Mouse (Mus musculus) heart, postnatal 14 days (tissue): ENCODE data around the gene Nfyb. TPM values are rescaled to one million over a fixed set of nuclear protein-coding genes. Genes with fewer than 3 reads are reported as not detected.
A peak's percentile ranks its signal among the peaks of the same experiment; 100 is the strongest.

ENCODE experiments used
- DNase-seq, 2 experiments: peaks; one replicate each; pipeline ENCODE4 v3.0.0; 2021 to 2022
- intact Hi-C: fragments of 180-260 bp; cut with DNase I; formaldehyde crosslinking; loops from one replicate; pipeline ENCODE4 v1.15.1; 2025
- total RNA-seq, 2 experiments: library from RNA; stranded (reverse); gene quantifications; 2 replicates each; pipeline ENCODE4 v1.2.3; 2021

Nfyb gene
- total RNA-seq, 2 experiments from 2014 or later: 14.6 to 15.2 TPM

- intact Hi-C loops: no loop called here
- no peak for DNase-seq
These were observed 11.0 kb downstream of the Nfyb start for GRCm38 (mm10) chr10:82752921-82753320.

DNA sequence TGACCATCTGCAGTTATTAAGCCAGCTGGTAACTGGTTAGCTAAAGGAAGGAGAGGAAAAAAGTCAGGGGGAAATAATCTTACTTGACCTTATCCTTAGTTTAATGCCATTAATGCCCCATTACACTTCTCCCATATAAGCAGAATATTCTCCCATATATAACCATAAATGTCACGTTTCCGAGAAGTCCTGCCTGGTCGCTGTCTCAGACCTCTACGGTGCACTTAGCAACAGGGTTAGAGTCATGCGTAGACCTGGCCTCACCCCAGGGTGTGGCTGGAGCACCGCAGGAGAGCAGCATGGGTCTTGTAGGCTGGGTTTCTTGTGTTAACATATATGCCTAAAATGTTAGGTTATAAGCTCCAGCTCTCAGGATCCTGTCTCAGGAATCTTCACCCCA is 13.2 kb downstream of the Nfyb start:
- no peak for DNase-seq
- intact Hi-C loops: no loop called here

DNA sequence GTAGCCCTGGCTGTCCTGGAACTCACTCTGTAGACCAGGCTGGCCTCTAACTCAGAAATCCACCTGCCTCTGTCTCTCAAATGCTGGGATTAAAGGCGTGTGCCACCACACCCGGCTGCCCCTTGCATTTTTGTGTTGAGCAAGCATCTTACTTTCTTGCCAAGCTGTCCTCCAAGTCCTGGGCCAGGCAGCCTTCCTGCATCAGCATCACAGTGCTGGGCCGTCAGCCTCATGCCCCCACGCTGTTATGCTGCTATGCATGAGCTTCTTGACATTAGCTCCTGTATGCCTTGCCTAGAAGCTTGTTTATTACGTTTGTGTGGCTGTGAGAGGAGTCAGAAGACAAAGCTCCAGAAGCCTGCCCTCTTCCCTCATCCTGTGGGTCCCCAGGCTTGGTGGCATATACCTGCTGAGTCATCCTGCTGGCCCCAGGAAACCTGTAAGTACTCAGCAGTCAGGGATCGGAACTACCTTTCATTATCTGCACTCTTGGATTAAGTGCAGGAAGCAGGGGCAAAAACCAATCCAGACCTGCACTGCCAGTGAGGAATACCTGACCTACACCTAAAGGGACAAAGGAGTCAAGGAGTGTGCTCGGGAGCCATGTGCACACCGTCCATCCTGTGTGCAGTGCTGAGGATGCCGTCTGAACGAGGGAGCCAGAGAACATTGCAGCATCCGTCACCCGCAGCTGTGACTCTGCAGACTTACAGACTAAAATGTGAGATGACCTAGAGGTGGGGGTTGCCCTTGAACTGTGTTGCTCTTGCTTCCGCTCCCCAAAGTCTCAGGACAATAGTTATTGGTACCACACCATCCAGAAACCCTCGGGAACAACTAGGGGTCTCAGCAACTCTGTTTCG is 16.7 kb downstream of the Nfyb start:
- intact Hi-C loops: no loop called here
- DNase-seq: no peak

DNA sequence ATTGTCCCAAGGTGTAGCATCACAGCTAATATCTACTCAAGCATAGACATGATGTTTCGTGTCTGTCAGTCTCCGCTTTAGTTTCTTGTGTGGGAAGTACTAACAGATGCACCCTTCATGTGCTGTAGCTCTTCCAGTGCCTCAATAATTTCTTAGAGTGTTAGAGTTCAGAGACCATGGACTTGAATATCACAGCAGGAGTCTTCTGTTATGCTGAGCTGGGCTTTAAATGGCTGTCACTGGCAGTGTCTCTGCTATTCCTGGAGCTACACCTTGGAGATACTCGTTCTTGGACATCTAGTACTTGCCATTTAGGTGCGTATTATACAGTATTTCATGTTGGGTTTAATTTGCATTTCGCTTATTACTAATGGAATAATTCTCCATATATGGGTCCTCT is 18.6 kb downstream of the Nfyb start:
- DNase-seq: no peak
- intact Hi-C loops: no loop called here

DNA sequence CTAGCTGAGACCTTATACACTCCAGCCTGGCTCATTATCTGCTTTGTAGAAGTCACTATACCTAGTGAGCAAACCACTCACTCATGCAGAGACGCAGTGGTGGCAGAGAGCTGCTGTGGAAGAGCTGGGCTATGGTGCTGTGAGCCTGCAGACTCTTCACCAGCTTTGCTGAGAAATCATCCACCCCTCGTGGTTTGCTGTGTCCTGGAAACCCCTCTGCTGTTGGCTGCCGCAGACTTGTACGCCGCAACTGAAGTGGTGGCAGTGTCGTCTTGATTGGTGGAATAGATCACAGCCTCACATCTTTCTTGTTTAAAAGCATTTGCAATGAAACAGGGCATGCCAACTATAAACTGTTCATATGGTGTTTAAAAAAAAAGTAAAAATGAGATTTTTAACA is 19.6 kb downstream of the Nfyb start:
- intact Hi-C loops: no loop called here
- no peak for DNase-seq

- no peak for DNase-seq
- intact Hi-C loops: no loop called here
These were observed 21.4 kb downstream of the Nfyb start for GRCm38 (mm10) chr10:82742578-82742977.

- intact Hi-C loops: no loop called here
- DNase-seq: no peak
These were observed 22.1 kb downstream of the Nfyb start for GRCm38 (mm10) chr10:82741876-82742275.

- intact Hi-C loops: no loop called here
- DNase-seq: no peak
These were observed 22.6 kb downstream of the Nfyb start for GRCm38 (mm10) chr10:82741354-82741753.

DNA sequence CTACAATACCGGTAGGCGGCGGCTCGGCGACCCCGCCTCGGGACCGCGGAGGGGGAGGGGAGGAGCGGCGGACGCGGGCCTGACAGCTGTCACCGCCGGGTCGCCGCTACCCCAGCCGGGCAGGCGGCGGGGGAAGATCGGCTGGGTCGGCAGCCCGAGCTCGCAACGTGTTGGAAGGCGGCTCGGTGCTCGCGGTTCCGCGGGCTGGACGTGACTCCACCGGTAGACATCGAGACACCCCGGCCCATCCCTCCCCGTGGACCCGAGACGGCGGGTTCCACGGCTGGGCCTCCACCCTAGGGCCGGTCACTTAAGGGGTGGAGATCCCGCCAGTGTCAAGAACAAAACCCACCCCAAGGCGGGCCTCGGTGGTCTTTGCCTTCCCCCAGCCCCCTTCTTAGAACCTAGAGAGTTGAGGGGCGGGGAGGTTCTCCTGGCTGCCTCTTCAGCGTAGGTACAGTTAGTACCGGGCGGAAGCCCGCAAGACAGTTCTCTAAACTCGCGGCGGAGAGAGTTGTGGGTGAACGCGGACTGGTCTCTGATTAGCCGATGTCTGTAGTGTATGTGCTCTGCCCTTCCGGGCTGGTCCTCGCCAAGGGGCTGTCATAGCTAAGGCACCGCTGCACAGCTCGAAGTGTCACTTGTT is 64.5 kb downstream of the Nfyb start:
- intact Hi-C loops: loop anchor here (2.0 to 5.0 kb wide), 2 partner anchors 33 to 63 kb away; partner anchors contain the start of gene Nfyb
- DNase-seq: peak; percentile 19 to 23

DNA sequence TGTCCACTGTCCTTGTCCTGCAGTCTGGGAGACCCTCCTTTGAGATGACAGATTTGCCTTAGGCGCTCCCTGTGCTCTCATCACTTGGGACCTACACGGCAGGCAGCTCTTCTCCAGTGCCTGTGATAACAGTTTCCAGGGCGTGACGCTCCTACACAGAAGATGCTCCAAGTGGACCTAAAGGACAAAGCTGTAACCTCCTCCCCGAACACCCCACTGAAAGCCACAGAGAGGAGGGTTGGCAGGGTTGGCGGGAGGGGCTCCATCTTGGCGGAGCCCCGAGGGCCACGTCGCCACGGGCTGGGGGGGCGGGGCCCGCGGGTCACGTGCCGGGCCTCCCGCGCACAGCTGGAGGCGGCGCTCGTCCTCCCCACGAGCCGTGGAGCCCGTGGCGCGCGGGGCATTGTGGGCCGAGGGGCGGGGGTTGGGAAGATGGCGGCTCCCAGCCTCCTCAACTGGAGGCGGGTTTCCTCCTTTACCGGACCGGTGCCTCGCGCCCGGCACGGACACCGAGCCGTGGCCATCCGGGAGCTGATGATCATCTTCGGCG is 65.2 kb downstream of the Nfyb start:
- intact Hi-C loops: loop anchor here (2.0 to 5.0 kb wide), 2 partner anchors 32 to 64 kb away; partner anchors contain the start of gene Nfyb
- peak; percentile 92 to 93 for DNase-seq

Other genes with a start within 250 kb of the Nfyb start
- gene 1190007I07Rik, start 140.9 kb downstream of the Nfyb start, total RNA-seq: 10 to 100 TPM; 20.5 to 25.0 TPM
- gene Tdg, start 134.3 kb downstream of the Nfyb start, total RNA-seq: 10 to 100 TPM; 22.9 to 23.8 TPM
- gene Glt8d2, start 73.5 kb downstream of the Nfyb start, total RNA-seq: 1 to 10 TPM; 3.0 to 4.7 TPM
- gene Hcfc2, start 68.0 kb downstream of the Nfyb start, total RNA-seq: 10 to 100 TPM; 32.9 to 33.8 TPM
- gene Txnrd1, start 69.8 kb upstream of the Nfyb start, total RNA-seq: 10 to 100 TPM; 41.5 to 43.9 TPM
- gene Eid3, start 102.5 kb upstream of the Nfyb start, total RNA-seq: 1 to 10 TPM; 1.1 to 1.3 TPM
- 1 to 10 TPM; 3.4 to 4.1 TPM for gene Chst11, start 221.4 kb upstream of the Nfyb start, total RNA-seq